Mouse (Mus musculus): ENCODE data around the gene Gm9944. TPM values are rescaled to one million over a fixed set of nuclear protein-coding genes. Genes with fewer than 3 reads are reported as not detected.

Gm9944 gene
- polyA plus RNA-seq, 1 experiment from 2014 or later, result not detected

GRCm38 (mm10) chr4:144430723-144431122 lies 22.4 kb downstream of the Gm9944 start:
- no peaks in the 10 kb centered on the region for H3K4me1 ChIP-seq (ENCODE audit: control insufficient read depth, insufficient read depth, low read length)
- no peak overlapping the region for H3K27ac ChIP-seq (ENCODE audit: low read length)
- no peaks in the 10 kb centered on the region for H3K27me3 ChIP-seq (ENCODE audit: control insufficient read depth, insufficient read depth, low read length)
- no peaks in the 10 kb centered on the region for H3K9me3 ChIP-seq (replicated peaks; ENCODE audit: control insufficient read depth, low read length)
- WGBS, result 75% methylated on average over 2 of the region's 2 CpGs
- no peaks in the 10 kb centered on the region for H3K36me3 ChIP-seq (ENCODE audit: control insufficient read depth, insufficient read depth, low read length)
- no peak for ATAC-seq (ENCODE audit: insufficient read depth, low FRiP score)
- no peak overlapping the region for H3K4me3 ChIP-seq (replicated peaks; ENCODE audit: low read length)
- H3K4me2 ChIP-seq (ENCODE audit: low read depth, low read length), result no peak overlapping the region
- H3K9ac ChIP-seq (ENCODE audit: low read length), result no peak overlapping the region

- H3K9ac ChIP-seq (ENCODE audit: low read length), result no peak overlapping the region
- no peaks in the 10 kb centered on the region for H3K36me3 ChIP-seq (ENCODE audit: control insufficient read depth, insufficient read depth, low read length)
- 18% methylated on average over 3 of the region's 3 CpGs for WGBS
- no peaks in the 10 kb centered on the region for H3K9me3 ChIP-seq (replicated peaks; ENCODE audit: control insufficient read depth, low read length)
- no peak overlapping the region for H3K4me3 ChIP-seq (replicated peaks; ENCODE audit: low read length)
- ATAC-seq (ENCODE audit: insufficient read depth, low FRiP score), result no peak
- H3K27ac ChIP-seq (ENCODE audit: low read length), result no peak overlapping the region
- no peak overlapping the region for H3K4me2 ChIP-seq (ENCODE audit: low read depth, low read length)
- no peaks in the 10 kb centered on the region for H3K27me3 ChIP-seq (ENCODE audit: control insufficient read depth, insufficient read depth, low read length)
- no peaks in the 10 kb centered on the region for H3K4me1 ChIP-seq (ENCODE audit: control insufficient read depth, insufficient read depth, low read length)
Measured at GRCm38 (mm10) chr4:144428868-144429267, 24.2 kb downstream of the Gm9944 start.

- H3K36me3 ChIP-seq (ENCODE audit: control insufficient read depth, insufficient read depth, low read length), result no peaks in the 10 kb centered on the region
- no peak for ATAC-seq (ENCODE audit: insufficient read depth, low FRiP score)
- no peaks in the 10 kb centered on the region for H3K4me1 ChIP-seq (ENCODE audit: control insufficient read depth, insufficient read depth, low read length)
- H3K27ac ChIP-seq (ENCODE audit: low read length), result no peak overlapping the region
- H3K27me3 ChIP-seq (ENCODE audit: control insufficient read depth, insufficient read depth, low read length), result no peaks in the 10 kb centered on the region
- H3K4me2 ChIP-seq (ENCODE audit: low read depth, low read length), result no peak overlapping the region
- WGBS, result 70% methylated on average over 5 of the region's 5 CpGs
- H3K9ac ChIP-seq (ENCODE audit: low read length), result no peak overlapping the region
- H3K4me3 ChIP-seq (replicated peaks; ENCODE audit: low read length), result no peak overlapping the region
- no peaks in the 10 kb centered on the region for H3K9me3 ChIP-seq (replicated peaks; ENCODE audit: control insufficient read depth, low read length)
Measured at GRCm38 (mm10) chr4:144424590-144424989, 28.5 kb downstream of the Gm9944 start.

- no peak overlapping the region for H3K4me2 ChIP-seq (ENCODE audit: low read depth, low read length)
- ATAC-seq (ENCODE audit: insufficient read depth, low FRiP score), result no peak
- H3K27ac ChIP-seq (ENCODE audit: low read length), result no peak overlapping the region
- H3K27me3 ChIP-seq (ENCODE audit: control insufficient read depth, insufficient read depth, low read length), result no peaks in the 10 kb centered on the region
- H3K9me3 ChIP-seq (replicated peaks; ENCODE audit: control insufficient read depth, low read length), result no peaks in the 10 kb centered on the region
- no peak overlapping the region for H3K9ac ChIP-seq (ENCODE audit: low read length)
- no peak overlapping the region for H3K4me3 ChIP-seq (replicated peaks; ENCODE audit: low read length)
- no peaks in the 10 kb centered on the region for H3K36me3 ChIP-seq (ENCODE audit: control insufficient read depth, insufficient read depth, low read length)
- no peaks in the 10 kb centered on the region for H3K4me1 ChIP-seq (ENCODE audit: control insufficient read depth, insufficient read depth, low read length)
Measured at GRCm38 (mm10) chr4:144420644-144421043, 32.5 kb downstream of the Gm9944 start.

GRCm38 (mm10) chr4:144408290-144408689 lies 44.8 kb downstream of the Gm9944 start, which contains the start of gene Pramef12:
Gene Pramef12 (minus strand): TSS chr4:144408464.
- Histone ChIP-seq H3K4me2 (ENCODE audit: low read depth, low read length) (no peak within 1 kb of the TSS), H3K27ac (ENCODE audit: low read length) (no peak within 1 kb of the TSS), H3K9me3 (replicated peaks; ENCODE audit: control insufficient read depth, low read length) (no peaks in the 10 kb centered on the region), H3K36me3 (ENCODE audit: control insufficient read depth, insufficient read depth, low read length) (no peaks in the 10 kb centered on the region), H3K4me1 (ENCODE audit: control insufficient read depth, insufficient read depth, low read length) (peaks cover 3% of the 10 kb centered on the region; the same call in 1 of the 2 replicates), H3K27me3 (ENCODE audit: control insufficient read depth, insufficient read depth, low read length) (no peaks in the 10 kb centered on the region), H3K9ac (ENCODE audit: low read length) (no peak within 1 kb of the TSS), H3K4me3 (replicated peaks; ENCODE audit: low read length) (no peak within 1 kb of the TSS)
- WGBS, result 71% methylated on average over 9 of the region's 9 CpGs
- no peak for ATAC-seq (ENCODE audit: insufficient read depth, low FRiP score)

GRCm38 (mm10) chr4:144406261-144406660 lies 46.9 kb downstream of the Gm9944 start:
- no peak overlapping the region for H3K4me3 ChIP-seq (replicated peaks; ENCODE audit: low read length)
- H3K27ac ChIP-seq (ENCODE audit: low read length), result no peak overlapping the region
- WGBS, result 66% methylated on average over 3 of the region's 3 CpGs
- peaks cover 3% of the 10 kb centered on the region; the same call in 1 of the 2 replicates for H3K4me1 ChIP-seq (ENCODE audit: control insufficient read depth, insufficient read depth, low read length)
- H3K36me3 ChIP-seq (ENCODE audit: control insufficient read depth, insufficient read depth, low read length), result no peaks in the 10 kb centered on the region
- ATAC-seq (ENCODE audit: insufficient read depth, low FRiP score), result no peak
- H3K9ac ChIP-seq (ENCODE audit: low read length), result no peak overlapping the region
- H3K9me3 ChIP-seq (replicated peaks; ENCODE audit: control insufficient read depth, low read length), result no peaks in the 10 kb centered on the region
- H3K4me2 ChIP-seq (ENCODE audit: low read depth, low read length), result no peak overlapping the region
- no peaks in the 10 kb centered on the region for H3K27me3 ChIP-seq (ENCODE audit: control insufficient read depth, insufficient read depth, low read length)

GRCm38 (mm10) chr4:144404456-144405086 lies 48.5 kb downstream of the Gm9944 start:
- Histone ChIP-seq H3K4me3 (replicated peaks; ENCODE audit: low read length) (peak overlapping the region; percentile 41), H3K27ac (ENCODE audit: low read length) (peak overlapping the region; percentile 78), H3K4me1 (ENCODE audit: control insufficient read depth, insufficient read depth, low read length) (peaks cover 3% of the 10 kb centered on the region; the same call in 1 of the 2 replicates), H3K9me3 (replicated peaks; ENCODE audit: control insufficient read depth, low read length) (no peaks in the 10 kb centered on the region), H3K36me3 (ENCODE audit: control insufficient read depth, insufficient read depth, low read length) (no peaks in the 10 kb centered on the region), H3K4me2 (ENCODE audit: low read depth, low read length) (peak overlapping the region; percentile 56), H3K27me3 (ENCODE audit: control insufficient read depth, insufficient read depth, low read length) (no peaks in the 10 kb centered on the region), H3K9ac (ENCODE audit: low read length) (peak overlapping the region; percentile 65)
- peak; percentile 92 for ATAC-seq (ENCODE audit: insufficient read depth, low FRiP score)
- WGBS, result 4% methylated on average over 17 of the region's 17 CpGs

Other genes with a start within 250 kb of the Gm9944 start
- gene C87977, start 240.0 kb downstream of the Gm9944 start, polyA plus RNA-seq (2015; fragmentation: Nextera tagmentation; extraction: Ambion mirVana), result not detected in 2 replicates
- gene Pramel5, start 172.8 kb downstream of the Gm9944 start, polyA plus RNA-seq (2015; fragmentation: Nextera tagmentation; extraction: Ambion mirVana), result not detected in 2 replicates
- not detected in 2 replicates for gene Gm13128, start 123.1 kb downstream of the Gm9944 start, polyA plus RNA-seq (2015; fragmentation: Nextera tagmentation; extraction: Ambion mirVana)
- gene Gm13119, start 95.4 kb downstream of the Gm9944 start, polyA plus RNA-seq (2015; fragmentation: Nextera tagmentation; extraction: Ambion mirVana), result not detected in 2 replicates
- gene Pramef20, start 75.4 kb downstream of the Gm9944 start, polyA plus RNA-seq (2015; fragmentation: Nextera tagmentation; extraction: Ambion mirVana), result not detected in 2 replicates
- 0.31 TPM in 1 of 2 replicates, not detected in the other for gene Pramef12, start 44.9 kb downstream of the Gm9944 start, polyA plus RNA-seq (2015; fragmentation: Nextera tagmentation; extraction: Ambion mirVana)
- not detected in 2 replicates for gene 1700012P22Rik, start 14.5 kb downstream of the Gm9944 start, polyA plus RNA-seq (2015; fragmentation: Nextera tagmentation; extraction: Ambion mirVana)
- gene Aadacl3, start 10.4 kb upstream of the Gm9944 start, polyA plus RNA-seq (2015; fragmentation: Nextera tagmentation; extraction: Ambion mirVana), result not detected in 2 replicates
- gene 9430007A20Rik, start 66.5 kb upstream of the Gm9944 start, polyA plus RNA-seq (2015; fragmentation: Nextera tagmentation; extraction: Ambion mirVana), result not detected in 2 replicates
- not detected in 2 replicates for gene Gm13124, start 111.8 kb upstream of the Gm9944 start, polyA plus RNA-seq (2015; fragmentation: Nextera tagmentation; extraction: Ambion mirVana)
- not detected in 2 replicates for gene Aadacl4, start 160.4 kb upstream of the Gm9944 start, polyA plus RNA-seq (2015; fragmentation: Nextera tagmentation; extraction: Ambion mirVana)
- not detected in 2 replicates for gene Gm436, start 233.1 kb upstream of the Gm9944 start, polyA plus RNA-seq (2015; fragmentation: Nextera tagmentation; extraction: Ambion mirVana)

Data from stomach, embryonic 16.5 days (tissue).